Mouse (Mus musculus) kidney, adult 2 months (tissue): ENCODE data around the gene Eif2s3x.

Source experiments
- CTCF ChIP-seq: fragments of 200-500 bp; conservative IDR thresholded peaks from 2 replicates; pipeline ENCODE4 v1.5.1; 2011; ENCODE audit warnings: low read depth, mild to moderate bottlenecking, control low read depth, low read length, moderate library complexity, mixed read lengths; ENCODE audit not compliant: insufficient read depth, insufficient read length
- POLR2A ChIP-seq: fragments of 200-500 bp; IDR thresholded peaks from one replicate; pipeline ENCODE4 v1.6.1; 2011; ENCODE audit warnings: low read depth, low read length, control low read depth

DNA sequence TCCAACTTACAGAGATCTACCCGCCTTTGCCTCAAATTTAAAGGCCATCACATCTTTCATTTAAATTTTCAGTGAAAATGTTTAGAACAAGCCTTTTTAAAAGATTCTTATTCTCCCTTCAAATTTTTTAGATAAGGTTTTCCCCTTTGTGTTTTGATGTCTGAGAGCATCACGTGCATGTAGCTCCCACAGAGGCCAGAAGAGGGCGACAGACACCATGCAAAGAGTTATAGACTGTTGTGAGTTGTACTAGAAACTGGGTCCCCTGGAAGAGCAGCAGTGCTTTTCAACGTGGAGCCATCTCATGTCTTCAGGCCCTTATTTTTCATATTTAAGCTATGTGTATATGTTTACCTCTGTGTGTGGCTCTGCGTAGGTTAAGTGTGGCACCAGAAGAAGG lies 14.9 kb downstream of the Eif2s3x start:
- TF ChIP-seq POLR2A (no peak), CTCF (peak; percentile 39)
